Mouse (Mus musculus) small intestine, adult 2 months (tissue): ENCODE data around the gene Ltc4s. TPM values are rescaled to one million over a fixed set of nuclear protein-coding genes. Genes with fewer than 3 reads are reported as not detected.

Source experiments
- H3K27ac ChIP-seq: fragments of 200-500 bp; 2 replicates; pipeline ENCODE4 v1.5.1; 2012; ENCODE audit warnings: low read depth, low read length, control low read depth, inconsistent platforms; ENCODE audit not compliant: insufficient read depth
- H3K27me3 ChIP-seq: fragments of 200-500 bp; 2 replicates; pipeline ENCODE4 v1.6.1; 2012; ENCODE audit warnings: mild to moderate bottlenecking, moderate library complexity, low read length, inconsistent platforms; ENCODE audit not compliant: control insufficient read depth, insufficient read depth
- H3K36me3 ChIP-seq: fragments of 200-500 bp; 2 replicates; pipeline ENCODE4 v1.6.1; 2012; ENCODE audit warnings: mild to moderate bottlenecking, low read length, control low read depth, inconsistent platforms; ENCODE audit not compliant: control insufficient read depth, insufficient read depth
- H3K4me1 ChIP-seq: fragments of 200-500 bp; 2 replicates; pipeline ENCODE4 v1.6.1; 2012; ENCODE audit warnings: low read length, inconsistent platforms, mixed read lengths; ENCODE audit not compliant: control insufficient read depth, insufficient read depth, insufficient read length
- H3K4me3 ChIP-seq: fragments of 200-500 bp; 2 replicates; pipeline ENCODE4 v1.5.1; 2012; ENCODE audit warnings: low read depth, mild to moderate bottlenecking, control low read depth, inconsistent platforms, low read length, moderate library complexity
- CTCF ChIP-seq: fragments of 200-500 bp; IDR thresholded peaks from 2 replicates; pipeline ENCODE4 v1.5.1; 2012; ENCODE audit warnings: low read depth, mild to moderate bottlenecking, control low read depth, inconsistent platforms, low read length, moderate library complexity, mixed read lengths; ENCODE audit not compliant: insufficient replicate concordance, insufficient read length; ENCODE audit errors: extremely low read depth
- POLR2A ChIP-seq: fragments of 200-500 bp; IDR thresholded peaks from 2 replicates; pipeline ENCODE4 v1.6.1; 2012; ENCODE audit warnings: low read depth, mild to moderate bottlenecking, control low read depth, inconsistent platforms, low read length, moderate library complexity
- WGBS: fragments of 180-500 bp; shearing (Covaris S2); methylation state at CpG from one replicate; pipeline ENCODE4 v1.1.7; 2018; 5-methylcytosine and 5-hydroxymethylcytosine counted together
- polyA plus RNA-seq: library from polyadenylated mRNA; depleted of rRNA; stranded (reverse); fragments of >200 nt; gene quantifications from 2 replicates; pipeline ENCODE4 v1.2.3, GENCODE M21; 2012

Ltc4s gene
- polyA plus RNA-seq, 1 experiment, result 51.3 TPM

GRCm38 (mm10) chr11:50252166-50252565 lies 13.8 kb upstream of the Ltc4s start:
- Histone ChIP-seq H3K36me3 (peaks cover 11% of the 10 kb centered on the region; the same call in 1 of the 2 replicates), H3K4me3 (no peak overlapping the region), H3K27ac (no peak overlapping the region), H3K27me3 (no peaks in the 10 kb centered on the region), H3K4me1 (no peaks in the 10 kb centered on the region)
- WGBS, result 64% methylated on average over 3 of the region's 3 CpGs
- TF ChIP-seq POLR2A, result no peak
- TF ChIP-seq CTCF, result no peak

GRCm38 (mm10) chr11:50248473-50249171 lies 10.2 kb upstream of the Ltc4s start:
- H3K27ac ChIP-seq, result no peak overlapping the region
- no peak overlapping the region for H3K4me3 ChIP-seq
- TF ChIP-seq POLR2A (no peak), CTCF (no peak)
- 70% methylated on average over 7 of the region's 7 CpGs for WGBS
- no peaks in the 10 kb centered on the region for H3K36me3 ChIP-seq
- no peaks in the 10 kb centered on the region for H3K27me3 ChIP-seq
- no peaks in the 10 kb centered on the region for H3K4me1 ChIP-seq

- WGBS, result 80% methylated on average over 5 of the region's 5 CpGs
- Histone ChIP-seq H3K27ac (no peak overlapping the region), H3K4me3 (no peak overlapping the region), H3K27me3 (no peaks in the 10 kb centered on the region), H3K4me1 (no peaks in the 10 kb centered on the region), H3K36me3 (no peaks in the 10 kb centered on the region)
- TF ChIP-seq POLR2A (no peak), CTCF (no peak)
Observed at GRCm38 (mm10) chr11:50245269-50245668, 6.9 kb upstream of the Ltc4s start.

GRCm38 (mm10) chr11:50243926-50244325 lies 5.5 kb upstream of the Ltc4s start:
- Histone ChIP-seq H3K4me1 (no peaks in the 10 kb centered on the region; the same call in 1 of the 2 replicates), H3K27me3 (no peaks in the 10 kb centered on the region), H3K36me3 (no peaks in the 10 kb centered on the region), H3K4me3 (no peak overlapping the region), H3K27ac (no peak overlapping the region)
- WGBS, result 82% methylated on average over 6 of the region's 6 CpGs
- no peak for TF ChIP-seq POLR2A
- TF ChIP-seq CTCF, result no peak

- 85% methylated on average over 7 of the region's 7 CpGs for WGBS
- Histone ChIP-seq H3K4me1 (peaks cover 15% of the 10 kb centered on the region), H3K4me3 (no peak overlapping the region), H3K27ac (no peak overlapping the region), H3K36me3 (no peaks in the 10 kb centered on the region), H3K27me3 (no peaks in the 10 kb centered on the region)
- no peak for TF ChIP-seq POLR2A
- TF ChIP-seq CTCF, result no peak
Observed at GRCm38 (mm10) chr11:50240235-50240911, 2.0 kb upstream of the Ltc4s start.

- no peaks in the 10 kb centered on the region for H3K27me3 ChIP-seq
- TF ChIP-seq POLR2A, result no peak
- no peak for TF ChIP-seq CTCF
- 90% methylated on average over 9 of the region's 9 CpGs for WGBS
- H3K4me1 ChIP-seq, result peaks cover 15% of the 10 kb centered on the region
- H3K4me3 ChIP-seq, result no peak overlapping the region
- peaks cover 10% of the 10 kb centered on the region for H3K36me3 ChIP-seq
- H3K27ac ChIP-seq, result no peak overlapping the region
Observed at GRCm38 (mm10) chr11:50238821-50239791, 690 bp upstream of the Ltc4s start.

- H3K27me3 ChIP-seq, result no peaks in the 10 kb centered on the region
- H3K4me3 ChIP-seq, result peak overlapping the region; percentile 89
- TF ChIP-seq CTCF (no peak), POLR2A (peak; percentile 64)
- H3K36me3 ChIP-seq, result peaks cover 29% of the 10 kb centered on the region
- no peak overlapping the region for H3K27ac ChIP-seq
- WGBS, result 3% methylated on average over 66 of the region's 66 CpGs
- peaks cover 15% of the 10 kb centered on the region for H3K4me1 ChIP-seq
Observed at GRCm38 (mm10) chr11:50236937-50237835, 1.2 kb downstream of the Ltc4s start.
